24 mouse cellular contexts compared by ENCODE assay signal in the genomic region with DNA sequence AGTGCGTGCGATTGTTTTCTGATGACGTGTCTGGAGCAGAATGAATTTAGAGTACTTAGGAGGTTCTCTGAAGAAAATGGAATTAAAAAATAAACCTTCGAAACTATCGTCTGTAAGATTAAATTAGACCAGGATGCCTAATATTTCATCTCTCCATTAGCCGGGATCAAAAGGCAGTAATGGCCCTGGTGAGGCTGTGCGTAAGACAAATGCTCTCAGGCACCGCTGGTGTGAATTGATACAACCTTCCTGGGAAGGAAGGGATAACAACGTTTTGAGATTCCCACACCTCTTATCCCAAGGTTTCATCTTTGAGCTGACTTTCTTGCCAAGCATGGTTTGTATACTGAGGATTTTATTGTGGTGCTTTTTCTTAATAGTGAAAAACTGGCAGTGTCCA.
DNase-seq lines count a peak whose midpoint lies in the region; ATAC-seq and TF ChIP-seq lines count a peak whose summit lies in the region.
"Had no signal": no experiment of that assay in that cellular context is flagged by ENCODE, and none has a peak within 500 bp of the region (broad histone marks: within the 10 kb centered on the region; RNA-seq: fewer than 3 reads in every experiment).

No protein-coding gene starts in this region.

- H3K27ac ChIP-seq in hindbrain, embryonic 15.5 days (replicated peaks) = no peak overlapping the region
- H3K27ac ChIP-seq in hindbrain, postnatal 0 days = no peak overlapping the region
- H3K27ac ChIP-seq in midbrain, embryonic 11.5 days (ENCODE audit: low read depth, low read length) = no peak overlapping the region
- no peak overlapping the region for H3K27ac ChIP-seq in midbrain, embryonic 16.5 days (ENCODE audit: low read length)
- H3K27ac ChIP-seq: embryonic facial prominence, embryonic 10.5 days; embryonic facial prominence, embryonic 12.5 days; forebrain, embryonic 13.5 days; forebrain, embryonic 15.5 days had no signal

- 64% methylated on average over 9 of the region's 9 CpGs for WGBS in hindbrain, embryonic 15.5 days
- WGBS in hindbrain, postnatal 0 days = 65% methylated on average over 9 of the region's 9 CpGs
- WGBS in midbrain, embryonic 11.5 days = 88% methylated on average over 9 of the region's 9 CpGs
- WGBS in midbrain, embryonic 16.5 days = 72% methylated on average over 9 of the region's 9 CpGs

- no peaks in the 10 kb centered on the region for H3K9me3 ChIP-seq in hindbrain, embryonic 15.5 days
- H3K9me3 ChIP-seq in hindbrain, postnatal 0 days (ENCODE audit: low read length) = no peaks in the 10 kb centered on the region
- no peaks in the 10 kb centered on the region for H3K9me3 ChIP-seq in midbrain, embryonic 11.5 days (ENCODE audit: control insufficient read depth, low read length)
- H3K9me3 ChIP-seq in midbrain, embryonic 16.5 days (replicated peaks; ENCODE audit: control insufficient read depth, low read length, poor library complexity, severe bottlenecking) = no peaks in the 10 kb centered on the region
- H3K9me3 ChIP-seq: embryonic facial prominence, embryonic 10.5 days; embryonic facial prominence, embryonic 12.5 days; forebrain, embryonic 13.5 days; forebrain, embryonic 15.5 days; G1E had no signal

- peak; percentile 54 for DNase-seq in heart, adult 11 months
- DNase-seq in heart, postnatal 10 days = no peak
- no peak for DNase-seq in hindbrain, postnatal 0 days (ENCODE audit: low spot score)
- peak; percentile 62 for DNase-seq in midbrain, embryonic 11.5 days (ENCODE audit: low spot score, missing footprints)
- DNase-seq: adrenal gland, adult 8-10 months; adrenal gland, postnatal 14 days; adrenal gland, postnatal 36 days; B cell, adult 2 months; cerebellum, adult 11-12 months; cerebellum, adult 2 months; cerebellum, adult 9-10 months; cerebellum, postnatal 10 days; cerebellum, postnatal 25 days had no signal

- no peak for ATAC-seq in hindbrain, embryonic 15.5 days (ENCODE audit: low FRiP score, low read depth)
- ATAC-seq in hindbrain, postnatal 0 days = no peak
- no peak for ATAC-seq in midbrain, embryonic 11.5 days (ENCODE audit: low FRiP score)
- no peak for ATAC-seq in midbrain, embryonic 16.5 days
- ATAC-seq: activated CD4-positive, CD25-positive, alpha-beta regulatory T cell, adult 4 months; CD4-positive, CD25-positive, alpha-beta regulatory T cell, adult 4 months; forebrain, embryonic 13.5 days; forebrain, embryonic 15.5 days; Patski had no signal

- no peak for TF ChIP-seq CTCF in hindbrain, postnatal 0 days (IDR thresholded peaks at IDR 0.05; ENCODE audit: low read depth)

- H3K4me2 ChIP-seq in hindbrain, embryonic 15.5 days = peak overlapping the region; percentile 33; the same call in 1 of the 2 replicates
- no peak overlapping the region for H3K4me2 ChIP-seq in hindbrain, postnatal 0 days (ENCODE audit: low read depth, low read length)
- no peak overlapping the region for H3K4me2 ChIP-seq in midbrain, embryonic 11.5 days
- no peak overlapping the region for H3K4me2 ChIP-seq in midbrain, embryonic 16.5 days (ENCODE audit: low read length)
- H3K4me2 ChIP-seq: embryonic facial prominence, embryonic 12.5 days; forebrain, embryonic 13.5 days; forebrain, embryonic 15.5 days had no signal

- 0 out of 2 replicates have a peak, but pooled peaks cover 2% of the 10 kb centered on the region for H3K4me1 ChIP-seq in hindbrain, embryonic 15.5 days (replicated peaks)
- no peaks in the 10 kb centered on the region for H3K4me1 ChIP-seq in hindbrain, postnatal 0 days (ENCODE audit: insufficient read depth, low read length)
- no peaks in the 10 kb centered on the region for H3K4me1 ChIP-seq in midbrain, embryonic 11.5 days (ENCODE audit: control insufficient read depth, insufficient read depth, low read length)
- H3K4me1 ChIP-seq in midbrain, embryonic 16.5 days (ENCODE audit: control insufficient read depth, insufficient read depth, low read length) = no peaks in the 10 kb centered on the region
- H3K4me1 ChIP-seq: embryonic facial prominence, embryonic 10.5 days; embryonic facial prominence, embryonic 12.5 days; forebrain, embryonic 13.5 days had no signal

- H3K27me3 ChIP-seq in hindbrain, embryonic 15.5 days = no peaks in the 10 kb centered on the region
- H3K27me3 ChIP-seq in hindbrain, postnatal 0 days (ENCODE audit: insufficient read depth, low read length) = no peaks in the 10 kb centered on the region
- H3K27me3 ChIP-seq in midbrain, embryonic 11.5 days (ENCODE audit: control insufficient read depth, insufficient read depth, low read length) = no peaks in the 10 kb centered on the region
- H3K27me3 ChIP-seq in midbrain, embryonic 16.5 days (ENCODE audit: control insufficient read depth, insufficient read depth, low read depth, low read length) = no peaks in the 10 kb centered on the region
- H3K27me3 ChIP-seq: CH12.LX; embryonic facial prominence, embryonic 12.5 days; forebrain, embryonic 13.5 days; forebrain, embryonic 15.5 days had no signal

- H3K36me3 ChIP-seq in hindbrain, embryonic 15.5 days = no peaks in the 10 kb centered on the region
- H3K36me3 ChIP-seq in hindbrain, postnatal 0 days (ENCODE audit: insufficient read depth, low read length) = no peaks in the 10 kb centered on the region
- H3K36me3 ChIP-seq in midbrain, embryonic 11.5 days (ENCODE audit: control insufficient read depth, insufficient read depth, low read length) = no peaks in the 10 kb centered on the region
- H3K36me3 ChIP-seq in midbrain, embryonic 16.5 days (ENCODE audit: control insufficient read depth, insufficient read depth, low read length) = no peaks in the 10 kb centered on the region
- H3K36me3 ChIP-seq: embryonic facial prominence, embryonic 10.5 days; embryonic facial prominence, embryonic 12.5 days; forebrain, embryonic 15.5 days; G1E had no signal

- no peak overlapping the region for H3K4me3 ChIP-seq in hindbrain, embryonic 15.5 days
- no peak overlapping the region for H3K4me3 ChIP-seq in hindbrain, postnatal 0 days (ENCODE audit: low read length)
- no peak overlapping the region for H3K4me3 ChIP-seq in midbrain, embryonic 11.5 days (ENCODE audit: low read depth, low read length)
- no peak overlapping the region for H3K4me3 ChIP-seq in midbrain, embryonic 16.5 days (ENCODE audit: low read depth, low read length)
- H3K4me3 ChIP-seq: embryonic facial prominence, embryonic 10.5 days; embryonic facial prominence, embryonic 12.5 days; forebrain, embryonic 13.5 days; forebrain, embryonic 15.5 days had no signal

- H3K9ac ChIP-seq in hindbrain, embryonic 15.5 days = no peak overlapping the region
- H3K9ac ChIP-seq in hindbrain, postnatal 0 days (replicated peaks; ENCODE audit: low read length) = no peak overlapping the region
- H3K9ac ChIP-seq in midbrain, embryonic 11.5 days (ENCODE audit: low read length) = no peak overlapping the region
- H3K9ac ChIP-seq in midbrain, embryonic 16.5 days (ENCODE audit: low read depth, low read length) = no peak overlapping the region
- H3K9ac ChIP-seq: embryonic facial prominence, embryonic 12.5 days; forebrain, embryonic 13.5 days; forebrain, embryonic 15.5 days had no signal

- intact Hi-C loops in heart, postnatal 10 days (cut with DNase I) = no loop called here

Comparison
In these comparisons a context has a peak if more than half of its experiments do, and no peak if none do; other contexts are left out.
1. DNase-seq: peak in heart, adult 11 months (single experiment) and midbrain, embryonic 11.5 days (single experiment); none in heart, postnatal 10 days (0 of 2) and hindbrain, postnatal 0 days (single experiment).